Mouse (Mus musculus) myocyte (in vitro differentiated cells): Measurements from ENCODE around the gene Npepl1.

Experiments
- CEBPB ChIP-seq: IDR thresholded peaks from 2 replicates; pipeline ENCODE4 v1.6.1; 2011; ENCODE audit warnings: mild to moderate bottlenecking, moderate library complexity; ENCODE audit not compliant: poor library complexity, insufficient read depth, severe bottlenecking
- E2F4 ChIP-seq: IDR thresholded peaks from one replicate; pipeline ENCODE4 v1.6.1; 2011; ENCODE audit warnings: mild to moderate bottlenecking, control low read depth, moderate library complexity; ENCODE audit not compliant: insufficient read depth
- MAX ChIP-seq: IDR thresholded peaks from one replicate; pipeline ENCODE4 v1.6.1; 2011; ENCODE audit warnings: low read depth, mild to moderate bottlenecking, control low read depth
- MYOD1 ChIP-seq, 3 experiments: IDR thresholded peaks; one replicate each; pipeline ENCODE4 v1.6.1; 2011; ENCODE audit warnings: control low read depth in 2 of 3, low read depth in 2 of 3, mild to moderate bottlenecking in 2 of 3, moderate library complexity in 1 of 3; ENCODE audit not compliant: insufficient read length in 2 of 3, control insufficient read depth in 1 of 3
- MYOG ChIP-seq, 3 experiments: IDR thresholded peaks; one replicate each; pipeline ENCODE4 v1.6.1; 2011; ENCODE audit warnings: control low read depth in 2 of 3, low read depth in 2 of 3, mild to moderate bottlenecking in 2 of 3; ENCODE audit not compliant: insufficient read length in 2 of 3, control insufficient read depth in 1 of 3, insufficient read depth in 1 of 3
- POLR2A ChIP-seq: IDR thresholded peaks from one replicate; pipeline ENCODE4 v1.6.1; 2011; ENCODE audit warnings: low read depth, mild to moderate bottlenecking, control low read depth, moderate library complexity; ENCODE audit not compliant: insufficient read length
- POLR2AphosphoS2 ChIP-seq: IDR thresholded peaks from one replicate; pipeline ENCODE4 v1.6.1; 2011; ENCODE audit warnings: low read depth, control low read depth; ENCODE audit not compliant: insufficient read length
- REST ChIP-seq: IDR thresholded peaks from one replicate; pipeline ENCODE4 v1.6.1; 2011; ENCODE audit warnings: mild to moderate bottlenecking, control low read depth, moderate library complexity; ENCODE audit not compliant: insufficient read depth, insufficient read length
- SRF ChIP-seq: IDR thresholded peaks from one replicate; pipeline ENCODE4 v1.6.1; 2011; ENCODE audit warnings: low read depth; ENCODE audit not compliant: control insufficient read depth, insufficient read length
- TCF12 ChIP-seq: IDR thresholded peaks from one replicate; pipeline ENCODE4 v1.6.1; 2011; ENCODE audit warnings: mild to moderate bottlenecking, control low read depth; ENCODE audit not compliant: poor library complexity, insufficient read depth, severe bottlenecking
- TCF3 ChIP-seq: IDR thresholded peaks from one replicate; pipeline ENCODE4 v1.6.1; 2011; ENCODE audit warnings: low read depth, control low read depth; ENCODE audit not compliant: insufficient read length
- USF1 ChIP-seq: IDR thresholded peaks from one replicate; pipeline ENCODE4 v1.6.1; 2011; ENCODE audit warnings: low read depth, mild to moderate bottlenecking, control low read depth, moderate library complexity

DNA sequence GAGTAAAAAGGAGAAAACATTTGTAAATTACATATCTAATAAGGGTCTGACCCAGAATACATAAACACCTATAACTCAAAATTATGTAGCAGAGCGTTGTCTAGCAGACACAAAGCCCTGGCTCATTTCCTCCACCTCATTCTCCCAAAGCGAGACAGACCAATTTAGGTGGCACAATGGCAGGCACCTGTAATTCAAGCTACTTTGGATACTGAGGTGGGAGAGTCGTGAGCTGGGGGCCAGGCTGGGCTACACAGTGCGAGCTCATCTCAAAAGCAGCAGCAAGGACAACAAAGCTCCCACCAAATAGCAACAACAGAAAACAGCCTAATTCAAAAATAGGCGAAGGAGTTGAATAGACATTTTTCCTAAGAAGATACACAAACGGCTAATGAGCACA lies 18.8 kb downstream of the Npepl1 start:
- no peak for TF ChIP-seq POLR2A
- no peak for TF ChIP-seq USF1
- TF ChIP-seq SRF: no peak
- no peak for TF ChIP-seq CEBPB
- TF ChIP-seq POLR2AphosphoS2: no peak
- no peak for TF ChIP-seq MAX
- no peak for TF ChIP-seq E2F4
- TF ChIP-seq TCF12: no peak
- no peak for TF ChIP-seq MYOG (IDR thresholded peaks at IDR 0.05; ENCODE audit: control insufficient read depth in 1 of 3, insufficient read depth in 1 of 3, insufficient read length in 2 of 3, low read depth in 2 of 3)
- TF ChIP-seq TCF3: no peak
- TF ChIP-seq MYOD1 (IDR thresholded peaks at IDR 0.05; ENCODE audit: control insufficient read depth in 1 of 3, insufficient read length in 2 of 3, low read depth in 2 of 3): no peak
- TF ChIP-seq REST: no peak
